Mouse (Mus musculus): Measurements from ENCODE around the gene Mib2. TPM values are rescaled to one million over a fixed set of nuclear protein-coding genes. Genes with fewer than 3 reads are reported as not detected.

The Mib2 gene
- 10 to 100 TPM; 42.4 to 53.7 TPM for total RNA-seq (2023)

GRCm38 (mm10) chr4:155668689-155669597, at the start of gene Mib2:
Gene Mib2, minus strand, starts transcription at chr4:155669198.

GRCm38 (mm10) chr4:155704721-155705591, 36.0 kb upstream of the Mib2 start, which contains the start of gene Ssu72:
Gene Ssu72, plus strand, starts transcription at chr4:155704800.

GRCm38 (mm10) chr4:155694111-155694481, 25.1 kb upstream of the Mib2 start, which contains the start of gene Fndc10:
Gene Fndc10, plus strand, starts transcription at chr4:155694342.

GRCm38 (mm10) chr4:155653086-155653450, 15.9 kb downstream of the Mib2 start, which contains the start of gene Mmp23:
Gene Mmp23, minus strand, starts transcription at chr4:155653384.

GRCm38 (mm10) chr4:155645308-155645707, 23.7 kb downstream of the Mib2 start, which contains the start of gene Gm10563:
Gene Gm10563, minus strand, starts transcription at chr4:155645408.

GRCm38 (mm10) chr4:155624338-155625291, 44.4 kb downstream of the Mib2 start, which contains the start of gene Cdk11b:
Gene Cdk11b, plus strand, starts transcription at chr4:155624854.

Other genes with a start within 250 kb of the Mib2 start
- not detected for gene Tmem52, start 200.1 kb downstream of the Mib2 start, total RNA-seq (2023)
- 100 to 1,000 TPM; 248 to 296 TPM for gene Gnb1, start 177.8 kb downstream of the Mib2 start, total RNA-seq (2023)
- gene Nadk, start 106.8 kb downstream of the Mib2 start, total RNA-seq (2023) = 10 to 100 TPM; 51.8 to 53.8 TPM
- gene Slc35e2, start 67.8 kb downstream of the Mib2 start, total RNA-seq (2023) = 10 to 100 TPM; 30.9 to 33.6 TPM
- 100 to 1,000 TPM; 136 to 169 TPM for gene Cdk11b, start 44.3 kb downstream of the Mib2 start, total RNA-seq (2023)
- not detected for gene Gm10563, start 23.8 kb downstream of the Mib2 start, total RNA-seq (2023)
- gene Mmp23, start 15.8 kb downstream of the Mib2 start, total RNA-seq (2023) = under 1 TPM in 1 of 2 experiments, not detected in 1; 0.52 TPM
- 1 to 10 TPM; 8.1 to 9.0 TPM for gene Fndc10, start 25.1 kb upstream of the Mib2 start, total RNA-seq (2023)
- 10 to 100 TPM; 85.5 to 85.9 TPM for gene Ssu72, start 35.6 kb upstream of the Mib2 start, total RNA-seq (2023)
- gene Tmem240, start 65.6 kb upstream of the Mib2 start, total RNA-seq (2023) = 1 to 10 TPM; 1.1 to 1.4 TPM
- 10 to 100 TPM; 54.6 to 56.0 TPM for gene Atad3a, start 91.9 kb upstream of the Mib2 start, total RNA-seq (2023)
- not detected for gene Vwa1, start 105.5 kb upstream of the Mib2 start, total RNA-seq (2023)
- gene Tmem88b, start 116.7 kb upstream of the Mib2 start, total RNA-seq (2023) = not detected
- not detected for gene Ankrd65, start 121.2 kb upstream of the Mib2 start, total RNA-seq (2023)
- gene Mrpl20, start 133.7 kb upstream of the Mib2 start, total RNA-seq (2023) = 10 to 100 TPM; 46.5 to 54.4 TPM
- gene Ccnl2, start 143.3 kb upstream of the Mib2 start, total RNA-seq (2023) = 100 to 1,000 TPM; 225 to 247 TPM
- gene Aurkaip1, start 162.1 kb upstream of the Mib2 start, total RNA-seq (2023) = 10 to 100 TPM; 85.7 to 88.9 TPM
- gene Mxra8, start 170.5 kb upstream of the Mib2 start, total RNA-seq (2023) = 1 to 10 TPM; 4.2 to 5.4 TPM
- gene Dvl1, start 178.2 kb upstream of the Mib2 start, total RNA-seq (2023) = 10 to 100 TPM; 75.5 to 75.8 TPM
- gene Tas1r3, start 194.2 kb upstream of the Mib2 start, total RNA-seq (2023) = 1 to 10 TPM; 2.7 to 2.8 TPM
- gene Cptp, start 200.2 kb upstream of the Mib2 start, total RNA-seq (2023) = 10 to 100 TPM; 11.5 to 12.6 TPM
- 10 to 100 TPM; 62.8 to 66.9 TPM for gene Ints11, start 200.3 kb upstream of the Mib2 start, total RNA-seq (2023)
- 10 to 100 TPM; 35.4 to 47.7 TPM for gene Pusl1, start 222.6 kb upstream of the Mib2 start, total RNA-seq (2023)
- gene Acap3, start 222.6 kb upstream of the Mib2 start, total RNA-seq (2023) = 10 to 100 TPM; 58.7 to 66.4 TPM